Mouse (Mus musculus) gastrocnemius, adult 2 months (tissue): ENCODE data around the gene Lexm. TPM values are rescaled to one million over a fixed set of nuclear protein-coding genes. Genes with fewer than 3 reads are reported as not detected.

Source experiments
- DNase-seq: peaks from one replicate; pipeline ENCODE4 v3.0.0; 2022
- H3K27ac ChIP-seq: fragments of 200-600 bp; 2 replicates; pipeline ENCODE4 v1.8.1; 2022; ENCODE audit warnings: mild to moderate bottlenecking
- H3K4me3 ChIP-seq: fragments of 200-600 bp; 2 replicates; pipeline ENCODE4 v1.8.1; 2022; ENCODE audit warnings: mild to moderate bottlenecking, moderate library complexity
- CTCF ChIP-seq: fragments of 200-600 bp; IDR thresholded peaks from 2 replicates; pipeline ENCODE4 v1.8.1; 2022; ENCODE audit warnings: antibody characterized with exemption, mild to moderate bottlenecking, moderate library complexity
- intact Hi-C: fragments of 180-260 bp; cut with DNase I; formaldehyde crosslinking; loops from one replicate; pipeline ENCODE4 v1.15.1; 2025
- total RNA-seq, 2 experiments: library from RNA; stranded (reverse); gene quantifications; 2 replicates each; pipeline ENCODE4 v1.2.3; 2021

Gene Lexm
- total RNA-seq, 2 experiments from 2014 or later, result not detected

DNA sequence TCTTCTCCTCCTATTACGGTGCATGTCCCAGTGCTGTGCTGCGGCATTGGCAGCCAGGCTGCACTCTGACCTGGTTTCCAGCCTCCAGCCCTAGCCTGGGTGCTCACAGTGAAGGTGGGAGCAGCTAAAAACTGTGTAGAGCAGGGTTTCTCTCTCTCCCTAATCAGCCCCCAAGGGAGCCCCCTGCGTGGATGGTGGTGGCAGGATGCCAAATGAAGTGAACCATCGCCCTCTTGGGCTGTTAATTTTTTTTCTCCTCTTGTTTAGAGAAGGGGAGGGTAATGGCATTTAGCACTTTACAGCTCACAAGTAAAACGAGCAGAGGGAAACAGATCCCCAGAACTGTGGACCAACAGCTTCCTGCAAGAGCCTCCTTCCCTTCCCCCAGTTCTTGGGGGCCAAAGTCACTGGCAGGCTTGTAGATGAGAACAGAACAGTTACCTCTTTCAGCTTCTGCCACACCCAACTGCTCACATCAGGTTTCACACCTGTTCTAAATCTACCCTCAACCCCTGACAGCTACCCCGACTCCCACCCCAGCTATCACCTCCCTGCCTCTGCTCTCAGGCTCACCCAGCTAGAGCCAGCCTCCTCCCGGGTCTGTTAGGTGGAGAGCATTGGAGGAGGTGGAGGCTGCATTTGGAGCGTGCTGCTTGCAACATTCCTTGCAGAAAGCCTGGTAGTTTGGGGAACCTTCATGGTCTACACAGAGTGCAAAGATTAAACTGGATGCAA, 26.6 kb upstream of the Lexm start:
- Histone ChIP-seq H3K4me3 (no peak overlapping the region), H3K27ac (peak overlapping the region; percentile 77)
- TF ChIP-seq CTCF, result no peak
- no peak for DNase-seq
- intact Hi-C loops, result no loop called here

- no peak for DNase-seq
- intact Hi-C loops, result loop anchor here (5.0 kb wide), 1 partner anchor 33 kb away; no protein-coding TSS in a partner anchor
- Histone ChIP-seq H3K27ac (no peak overlapping the region), H3K4me3 (no peak overlapping the region)
- TF ChIP-seq CTCF, result no peak
These were observed 17.0 kb upstream of the Lexm start for GRCm38 (mm10) chr4:106634086-106634479.

DNA sequence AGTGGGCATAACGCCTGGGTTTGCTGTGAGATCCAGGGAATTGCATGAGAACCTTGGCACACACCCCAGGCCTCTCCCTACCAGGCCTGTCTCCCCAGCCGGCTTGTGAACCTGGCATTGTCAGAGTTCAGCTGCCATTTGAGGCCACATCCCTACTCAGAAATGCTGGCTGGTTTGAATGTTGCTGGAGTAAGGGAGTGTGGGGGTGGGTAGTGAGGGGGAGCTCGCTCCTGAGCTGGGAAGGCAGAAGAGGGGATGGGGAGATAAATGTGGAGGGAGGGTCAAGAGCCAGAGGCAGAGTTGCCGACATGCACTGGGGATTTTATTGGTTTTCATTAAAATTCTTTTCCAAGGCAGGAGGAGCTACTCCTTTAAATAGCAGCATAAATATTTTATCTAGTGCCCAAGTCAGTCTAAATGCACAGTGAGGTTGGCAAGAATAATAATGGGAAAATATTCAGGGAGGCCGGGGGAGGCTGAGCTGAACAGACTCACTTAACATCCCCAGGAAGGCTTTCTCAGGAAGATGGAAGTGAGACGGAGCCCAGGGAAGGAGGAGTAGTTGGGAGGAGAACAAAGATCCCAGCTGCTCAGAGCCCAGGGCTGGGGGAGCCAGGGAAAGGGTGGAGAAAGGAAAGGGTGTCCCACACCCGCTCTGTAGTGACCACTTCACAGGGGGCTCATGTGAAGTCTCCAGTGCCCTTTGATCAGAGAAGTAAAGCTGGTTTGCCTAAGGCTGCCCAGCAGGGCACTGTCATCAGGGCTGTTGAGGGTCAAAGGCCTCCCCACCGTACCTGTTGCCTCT, 16.4 kb upstream of the Lexm start:
- no peak for TF ChIP-seq CTCF
- no peak overlapping the region for H3K27ac ChIP-seq
- no peak overlapping the region for H3K4me3 ChIP-seq
- DNase-seq, result no peak
- intact Hi-C loops, result loop anchor here (5.0 kb wide), 1 partner anchor 34 kb away; no protein-coding TSS in a partner anchor

- intact Hi-C loops, result loop anchor here (5.0 kb wide), 1 partner anchor 35 kb away; no protein-coding TSS in a partner anchor
- Histone ChIP-seq H3K4me3 (no peak overlapping the region), H3K27ac (no peak overlapping the region)
- DNase-seq, result no peak
- no peak for TF ChIP-seq CTCF
These were observed 15.3 kb upstream of the Lexm start for GRCm38 (mm10) chr4:106632313-106632712.

GRCm38 (mm10) chr4:106630333-106631220, 13.5 kb upstream of the Lexm start:
- DNase-seq, result peak; percentile 62
- intact Hi-C loops, result loop anchor here (1.0 to 5.0 kb wide), 2 partner anchors 37 to 78 kb away; no protein-coding TSS in a partner anchor
- Histone ChIP-seq H3K4me3 (no peak overlapping the region), H3K27ac (no peak overlapping the region)
- TF ChIP-seq CTCF, result peak; percentile 94

- intact Hi-C loops, result loop anchor here (5.0 kb wide), 1 partner anchor 538 kb away; no protein-coding TSS in a partner anchor
- H3K4me3 ChIP-seq, result no peak overlapping the region
- H3K27ac ChIP-seq, result no peak overlapping the region
- no peak for DNase-seq
- no peak for TF ChIP-seq CTCF
These were observed 12.3 kb upstream of the Lexm start for GRCm38 (mm10) chr4:106629374-106629773.

DNA sequence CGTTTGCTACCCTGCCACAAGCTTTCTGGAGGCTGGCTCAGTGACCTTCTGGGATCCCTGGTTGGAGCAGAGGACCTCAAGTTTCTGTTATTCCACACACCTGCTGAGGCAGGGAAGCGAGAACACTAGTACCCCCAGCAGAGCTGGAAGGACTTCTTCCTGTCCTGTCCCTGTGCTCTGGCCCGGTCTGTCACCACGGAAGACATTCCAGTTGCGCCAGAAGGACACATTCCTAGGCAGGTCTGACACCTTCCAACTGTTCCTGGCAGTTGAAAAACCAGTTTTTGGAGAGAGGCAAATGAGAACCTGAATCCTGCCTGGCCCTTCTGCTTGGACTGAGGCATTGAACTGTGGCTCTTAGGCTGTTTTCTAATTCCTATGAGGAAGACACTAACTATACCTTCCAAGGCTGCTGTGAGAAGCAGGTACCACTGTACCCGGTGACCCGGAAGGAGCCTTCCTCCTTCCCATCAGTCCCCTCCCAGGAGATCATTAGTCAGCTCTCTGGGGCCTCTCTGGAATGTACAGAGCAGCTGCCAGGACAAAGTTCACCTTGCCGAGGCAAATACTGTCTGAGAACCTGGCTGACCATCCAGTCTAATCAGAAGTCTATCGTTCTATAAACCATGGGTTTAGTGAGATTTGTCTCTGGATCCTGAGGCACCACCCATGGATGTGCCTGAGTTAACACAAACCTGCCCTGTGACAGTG, 11.8 kb upstream of the Lexm start:
- Histone ChIP-seq H3K27ac (no peak overlapping the region), H3K4me3 (no peak overlapping the region)
- no peak for TF ChIP-seq CTCF
- DNase-seq, result no peak
- intact Hi-C loops, result loop anchor here (5.0 kb wide), 1 partner anchor 538 kb away; no protein-coding TSS in a partner anchor

- no peak for DNase-seq
- no peak for TF ChIP-seq CTCF
- no peak overlapping the region for H3K27ac ChIP-seq
- intact Hi-C loops, result loop anchor here (5.0 kb wide), 1 partner anchor 539 kb away; no protein-coding TSS in a partner anchor
- H3K4me3 ChIP-seq, result no peak overlapping the region
These were observed 10.8 kb upstream of the Lexm start for GRCm38 (mm10) chr4:106627809-106628208.

GRCm38 (mm10) chr4:106624271-106624670, 7.2 kb upstream of the Lexm start:
- intact Hi-C loops, result no loop called here
- no peak for DNase-seq
- Histone ChIP-seq H3K27ac (no peak overlapping the region), H3K4me3 (no peak overlapping the region)
- no peak for TF ChIP-seq CTCF

GRCm38 (mm10) chr4:106622712-106623111, 5.7 kb upstream of the Lexm start:
- intact Hi-C loops, result no loop called here
- Histone ChIP-seq H3K27ac (no peak overlapping the region), H3K4me3 (no peak overlapping the region)
- no peak for TF ChIP-seq CTCF
- no peak for DNase-seq

- DNase-seq, result peak; percentile 51
- intact Hi-C loops, result no loop called here
- Histone ChIP-seq H3K27ac (no peak within 1 kb of the TSS), H3K4me3 (no peak within 1 kb of the TSS)
- TF ChIP-seq CTCF, result no peak
These were observed 5.0 kb upstream of the Lexm start, which contains the start of gene Ttc22 for GRCm38 (mm10) chr4:106622030-106622493. Gene Ttc22 (plus strand): TSS chr4:106622432.

GRCm38 (mm10) chr4:106621428-106621827, 4.4 kb upstream of the Lexm start:
- H3K27ac ChIP-seq, result no peak overlapping the region
- intact Hi-C loops, result no loop called here
- H3K4me3 ChIP-seq, result no peak overlapping the region
- no peak for DNase-seq
- TF ChIP-seq CTCF, result no peak
